Mouse (Mus musculus) G1E-ER4 (cell line): ENCODE data around the gene Dcst1. TPM values are rescaled to one million over a fixed set of nuclear protein-coding genes. Genes with fewer than 3 reads are reported as not detected.

Experiments
- GATA1 ChIP-seq: IDR thresholded peaks from one replicate; pipeline ENCODE4 v1.8.0; 2012; ENCODE audit warnings: low read length, inconsistent platforms
- polyA plus RNA-seq: library from polyadenylated mRNA; stranded (reverse); fragments of >175 nt; gene quantifications from 2 replicates; pipeline ENCODE4 v1.2.3, GENCODE M21; 2012

Gene Dcst1
- polyA plus RNA-seq, 1 experiment, result not detected

- TF ChIP-seq GATA1, result no peak
Measured at GRCm38 (mm10) chr3:89318316-89318715, 46.7 kb downstream of the Dcst1 start.

- no peak for TF ChIP-seq GATA1
Measured at GRCm38 (mm10) chr3:89317246-89317645, 47.8 kb downstream of the Dcst1 start.

DNA sequence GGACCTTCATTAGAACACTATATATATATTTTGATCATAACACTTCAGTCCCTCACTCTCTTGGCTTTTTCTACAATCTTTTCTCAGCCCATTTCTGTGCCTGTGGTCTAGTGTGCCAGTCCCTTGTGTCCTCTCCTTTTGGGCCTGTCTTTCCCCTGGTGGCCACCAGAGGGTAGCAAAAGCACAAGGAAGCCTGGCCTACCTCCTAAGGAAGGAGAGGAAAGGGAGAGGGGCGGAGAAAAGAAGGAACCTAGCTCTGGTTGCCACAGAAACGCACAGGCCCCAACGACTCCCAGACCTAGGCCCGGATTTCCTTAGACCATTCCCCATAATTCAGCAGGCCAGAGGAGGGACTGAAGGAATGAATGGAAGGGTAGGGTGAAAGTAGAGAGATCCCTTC is 48.2 kb downstream of the Dcst1 start:
- TF ChIP-seq GATA1, result no peak

- TF ChIP-seq GATA1, result no peak
Measured at GRCm38 (mm10) chr3:89315930-89316831, 48.9 kb downstream of the Dcst1 start.

- no peak for TF ChIP-seq GATA1
Measured at GRCm38 (mm10) chr3:89315195-89315929, 49.7 kb downstream of the Dcst1 start.

DNA sequence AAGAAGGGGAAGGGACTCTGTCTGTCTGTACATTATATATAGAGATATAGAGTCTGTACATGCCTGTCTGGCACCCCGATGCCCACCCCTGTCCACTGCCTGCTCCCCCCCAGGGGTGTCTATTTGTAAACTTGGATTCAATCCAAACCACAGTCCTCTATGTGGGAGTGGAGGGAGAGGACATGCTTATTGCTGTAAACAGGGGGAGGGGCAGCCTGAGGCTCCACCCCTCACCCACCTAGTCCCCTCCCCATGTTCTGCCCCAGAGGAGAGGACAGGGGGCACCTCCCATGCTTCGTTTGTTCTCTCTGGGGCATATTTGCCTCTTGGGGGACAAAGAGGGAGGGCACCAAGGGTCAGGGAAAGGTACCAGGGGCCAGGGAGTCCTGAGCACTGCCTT is 50.3 kb downstream of the Dcst1 start:
- TF ChIP-seq GATA1, result no peak

- no peak for TF ChIP-seq GATA1
Measured at GRCm38 (mm10) chr3:89314340-89314739, 50.7 kb downstream of the Dcst1 start.

DNA sequence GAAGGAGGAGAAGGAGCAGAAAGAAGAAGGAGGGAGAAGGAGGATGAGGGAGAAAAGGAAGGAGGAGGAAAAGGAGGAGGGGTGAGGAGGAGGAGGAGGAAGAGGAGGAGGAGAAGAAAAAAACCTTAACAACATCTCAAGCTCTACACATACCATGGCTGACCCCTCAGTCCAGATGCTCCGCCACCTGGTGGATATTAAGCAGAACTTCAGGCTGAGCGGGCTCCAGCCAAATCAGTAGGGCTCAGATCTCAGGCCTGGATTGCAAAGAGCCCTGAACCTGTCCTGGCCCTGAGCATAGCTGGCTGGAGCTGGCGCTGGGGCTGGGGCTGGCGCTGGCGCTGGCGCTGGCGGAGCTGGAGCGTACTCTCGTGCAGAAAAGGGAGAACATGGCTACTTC is 57.0 kb downstream of the Dcst1 start:
- no peak for TF ChIP-seq GATA1

GRCm38 (mm10) chr3:89305551-89306325 is 59.3 kb downstream of the Dcst1 start:
- no peak for TF ChIP-seq GATA1

- no peak for TF ChIP-seq GATA1
Measured at GRCm38 (mm10) chr3:89305105-89305504, 59.9 kb downstream of the Dcst1 start.

DNA sequence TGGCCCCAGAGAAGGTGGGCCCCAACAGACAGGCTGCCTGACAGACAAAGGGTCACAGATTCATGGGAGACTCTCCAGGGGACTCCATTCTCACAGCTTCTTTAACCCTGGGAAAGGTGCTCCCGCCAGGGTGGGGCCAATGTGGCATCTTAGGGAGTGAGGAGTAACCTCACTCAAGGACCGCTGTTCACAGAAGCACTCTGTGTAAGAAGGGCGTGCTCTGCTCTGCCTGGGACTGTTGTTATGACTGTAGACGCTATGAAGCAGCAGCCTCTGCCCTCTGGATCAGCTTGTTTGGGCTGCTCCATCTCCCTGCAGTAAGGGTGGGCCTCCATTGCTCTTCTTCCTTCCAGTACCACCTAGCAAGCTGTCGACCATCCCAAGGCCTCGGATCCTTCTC is 60.6 kb downstream of the Dcst1 start:
- no peak for TF ChIP-seq GATA1

DNA sequence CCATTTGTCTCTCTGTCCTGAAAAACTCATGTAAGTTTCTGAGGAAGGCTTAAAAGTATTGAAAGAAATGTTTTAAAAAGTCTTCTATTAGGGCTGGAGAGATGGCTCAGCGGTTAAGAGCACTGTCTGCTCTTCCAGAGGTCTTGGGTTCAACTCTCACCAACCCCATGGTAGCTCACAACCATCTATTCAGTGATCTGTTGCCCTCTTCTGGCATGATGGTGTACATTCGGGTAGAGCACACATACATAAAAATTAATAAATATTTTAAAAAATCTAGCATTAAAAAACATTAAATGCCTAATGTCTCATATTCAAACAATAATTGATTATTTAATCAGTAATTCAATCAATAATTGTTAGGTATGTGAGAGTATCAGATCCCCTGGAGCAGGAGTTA is 64.5 kb downstream of the Dcst1 start:
- TF ChIP-seq GATA1, result no peak

Other genes with a start within 250 kb of the Dcst1 start
- 145 and 174 TPM in 2 replicates for gene Pklr, start 229.1 kb downstream of the Dcst1 start, polyA plus RNA-seq
- 0.91 and 1.2 TPM in 2 replicates for gene Hcn3, start 205.1 kb downstream of the Dcst1 start, polyA plus RNA-seq
- gene Clk2, start 200.5 kb downstream of the Dcst1 start, polyA plus RNA-seq, result 62.2 and 65.3 TPM in 2 replicates
- 190 and 239 TPM in 2 replicates for gene Scamp3, start 187.8 kb downstream of the Dcst1 start, polyA plus RNA-seq
- gene Fam189b, start 182.1 kb downstream of the Dcst1 start, polyA plus RNA-seq, result 7.3 and 13.1 TPM in 2 replicates
- 2.0 and 2.9 TPM in 2 replicates for gene Gba, start 162.3 kb downstream of the Dcst1 start, polyA plus RNA-seq
- 0.19 and 0.37 TPM in 2 replicates for gene Thbs3, start 150.1 kb downstream of the Dcst1 start, polyA plus RNA-seq
- gene Mtx1, start 138.2 kb downstream of the Dcst1 start, polyA plus RNA-seq, result 392 and 458 TPM in 2 replicates
- 0.18 TPM in 1 of 2 replicates, not detected in the other for gene Muc1, start 136.2 kb downstream of the Dcst1 start, polyA plus RNA-seq
- 135 and 200 TPM in 2 replicates for gene Krtcap2, start 119.3 kb downstream of the Dcst1 start, polyA plus RNA-seq
- gene Trim46, start 118.9 kb downstream of the Dcst1 start, polyA plus RNA-seq, result 2.4 and 2.8 TPM in 2 replicates
- 119 and 146 TPM in 2 replicates for gene Dpm3, start 105.9 kb downstream of the Dcst1 start, polyA plus RNA-seq
- gene Slc50a1, start 94.7 kb downstream of the Dcst1 start, polyA plus RNA-seq, result not detected in 2 replicates
- gene Efna1, start 84.1 kb downstream of the Dcst1 start, polyA plus RNA-seq, result not detected in 2 replicates
- gene Efna3, start 42.3 kb downstream of the Dcst1 start, polyA plus RNA-seq, result not detected in 2 replicates
- gene Efna4, start 27.2 kb downstream of the Dcst1 start, polyA plus RNA-seq, result 0.04 and 0.09 TPM in 2 replicates
- not detected in 2 replicates for gene Adam15, start 15.3 kb downstream of the Dcst1 start, polyA plus RNA-seq
- gene Dcst2, start 3.3 kb downstream of the Dcst1 start, polyA plus RNA-seq, result not detected in 2 replicates
- gene Zbtb7b, start 29.5 kb upstream of the Dcst1 start, polyA plus RNA-seq, result 39.1 and 39.3 TPM in 2 replicates
- 0.08 TPM in 1 of 2 replicates, not detected in the other for gene Lenep, start 37.5 kb upstream of the Dcst1 start, polyA plus RNA-seq
- gene Flad1, start 46.6 kb upstream of the Dcst1 start, polyA plus RNA-seq, result 12.0 and 24.0 TPM in 2 replicates
- gene Cks1b, start 53.1 kb upstream of the Dcst1 start, polyA plus RNA-seq, result 84.3 and 87.0 TPM in 2 replicates
- gene Shc1, start 53.2 kb upstream of the Dcst1 start, polyA plus RNA-seq, result 138 and 171 TPM in 2 replicates
- 160 and 240 TPM in 2 replicates for gene Pygo2, start 65.0 kb upstream of the Dcst1 start, polyA plus RNA-seq
- 7.6 and 7.7 TPM in 2 replicates for gene Pbxip1, start 71.5 kb upstream of the Dcst1 start, polyA plus RNA-seq
- 11.6 and 29.9 TPM in 2 replicates for gene Pmvk, start 89.3 kb upstream of the Dcst1 start, polyA plus RNA-seq
- not detected in 2 replicates for gene Kcnn3, start 154.9 kb upstream of the Dcst1 start, polyA plus RNA-seq